Mouse (Mus musculus) small intestine, adult 2 months (tissue): ENCODE measurements at regions not wholly inside any gene's neighbourhood (a gene's known extent, or its start where the extent isn't known, plus 50 kb on each side); places are given as distances from the start of the nearest gene placed in this dataset.

Experiments used
- CTCF ChIP-seq: fragments of 200-500 bp; IDR thresholded peaks from 2 replicates; pipeline ENCODE4 v1.5.1; 2012; ENCODE audit warnings: low read depth, mild to moderate bottlenecking, control low read depth, inconsistent platforms, low read length, moderate library complexity, mixed read lengths; ENCODE audit not compliant: insufficient replicate concordance, insufficient read length; ENCODE audit errors: extremely low read depth
- POLR2A ChIP-seq: fragments of 200-500 bp; IDR thresholded peaks from 2 replicates; pipeline ENCODE4 v1.6.1; 2012; ENCODE audit warnings: low read depth, mild to moderate bottlenecking, control low read depth, inconsistent platforms, low read length, moderate library complexity

GRCm38 (mm10) chr13:107260274-107260673, 238.3 kb upstream of the Kif2a start:
- TF ChIP-seq CTCF: no peak
- no peak for TF ChIP-seq POLR2A
